ENCODE assay signal across 7 mouse cellular contexts in genomic region chr11:74838441-74838840, GRCm38 (mm10). TPM values are rescaled to one million over a fixed set of nuclear protein-coding genes. Genes with fewer than 3 reads are reported as not detected.
DNase-seq lines count a peak whose midpoint lies in the region; ATAC-seq lines count a peak whose summit lies in the region.

No protein-coding gene starts in this region.

- under 1% methylated on average over 34 of the region's 35 CpGs for WGBS in intestine, embryonic 15.5 days

- intact Hi-C loops in left cerebral cortex, postnatal 25 days (cut with DNase I), result loop anchor here (1.0 to 10.0 kb wide), 3 partner anchors 8 to 336 kb away; partner anchors contain the start of genes Mnt and Ovca2

- H3K9ac ChIP-seq in intestine, embryonic 15.5 days, result peak overlapping the region; percentile 55

- no peaks in the 10 kb centered on the region for H3K27me3 ChIP-seq in intestine, embryonic 15.5 days (replicated peaks)

- H3K4me2 ChIP-seq in intestine, embryonic 15.5 days (replicated peaks), result peak overlapping the region; percentile 90

- DNase-seq in adrenal gland, adult 2 months, result peak; percentile 97
- DNase-seq in embryo, embryonic 11 days, result peak; percentile 96
- DNase-seq in gastrocnemius, postnatal 25 days, result peak; percentile 96
- peak; percentile 90 to 93 for DNase-seq in left cerebral cortex, postnatal 25 days (ENCODE audit: low spot score in 2 of 2)
- DNase-seq in mesoderm, embryonic 11.5 days (ENCODE audit: low read depth, low spot score), result peak; percentile 94
- DNase-seq in right cerebral cortex, postnatal 4 days, result peak; percentile 86

- H3K27ac ChIP-seq in intestine, embryonic 15.5 days, result peak overlapping the region; percentile 96

- peak overlapping the region; percentile 54 for H3K4me3 ChIP-seq in intestine, embryonic 15.5 days (replicated peaks)

- H3K36me3 ChIP-seq in intestine, embryonic 15.5 days, result 0 out of 2 replicates have a peak, but pooled peaks cover 7% of the 10 kb centered on the region

- ATAC-seq in intestine, embryonic 15.5 days, result peak; percentile 79

- peaks cover 39% of the 10 kb centered on the region for H3K4me1 ChIP-seq in intestine, embryonic 15.5 days (replicated peaks)

- no peaks in the 10 kb centered on the region for H3K9me3 ChIP-seq in intestine, embryonic 15.5 days

RNA-seq across cellular contexts. Expression of gene Mnt, which starts 7.7 kb away (rescaled TPM):
- total RNA-seq in adrenal gland, adult 2 months (2021), result 10 to 100 TPM; 23.4 to 25.2 TPM
- polyA plus RNA-seq in adrenal gland, adult 2 months (2012; rRNA removed), result 31.1 and 46.9 TPM in 2 replicates
- total RNA-seq in gastrocnemius, postnatal 25 days (2021), result 1 to 10 TPM; 5.3 to 5.6 TPM
- polyA plus RNA-seq in intestine, embryonic 15.5 days (2015; fragmentation: Nextera tagmentation; extraction: Ambion mirVana), result 4.8 and 5.0 TPM in 2 replicates
- 10 to 100 TPM; 27.4 to 29.3 TPM for total RNA-seq in left cerebral cortex, postnatal 25 days (2021)

RNA-seq across cellular contexts. Expression of gene Sgsm2, which starts 58.4 kb away (rescaled TPM):
- total RNA-seq in adrenal gland, adult 2 months (2021), result 10 to 100 TPM; 21.8 to 24.4 TPM
- polyA plus RNA-seq in adrenal gland, adult 2 months (2012; rRNA removed), result 27.0 and 35.2 TPM in 2 replicates
- 1 to 10 TPM; 1.4 to 2.0 TPM for total RNA-seq in gastrocnemius, postnatal 25 days (2021)
- polyA plus RNA-seq in intestine, embryonic 15.5 days (2015; fragmentation: Nextera tagmentation; extraction: Ambion mirVana), result 5.1 TPM in 2 replicates
- total RNA-seq in left cerebral cortex, postnatal 25 days (2021), result 10 to 100 TPM; 76.0 to 78.3 TPM

RNA-seq across cellular contexts. Expression of gene Tsr1, which starts 59.4 kb away (rescaled TPM):
- total RNA-seq in adrenal gland, adult 2 months (2021), result 10 to 100 TPM; 35.3 to 39.8 TPM
- polyA plus RNA-seq in adrenal gland, adult 2 months (2012; rRNA removed), result 2.2 and 3.8 TPM in 2 replicates
- 10 to 100 TPM; 19.0 to 22.7 TPM for total RNA-seq in gastrocnemius, postnatal 25 days (2021)
- 49.6 and 53.5 TPM in 2 replicates for polyA plus RNA-seq in intestine, embryonic 15.5 days (2015; fragmentation: Nextera tagmentation; extraction: Ambion mirVana)
- total RNA-seq in left cerebral cortex, postnatal 25 days (2021), result 10 to 100 TPM; 26.2 to 28.1 TPM

Comparison
In these comparisons a context has a peak if more than half of its experiments do, and no peak if none do; other contexts are left out.
1. Peak in every context shown above with its lines: DNase-seq, ATAC-seq, H3K4me3 ChIP-seq and H3K27ac ChIP-seq.
2. RNA of gene Sgsm2, which starts 58.4 kb away (total RNA-seq): 76.0 to 78.3 TPM in left cerebral cortex, postnatal 25 days and 21.8 to 24.4 TPM in adrenal gland, adult 2 months; 1.4 to 2.0 TPM in gastrocnemius, postnatal 25 days; every median in the first group is over 4 times any median in the second.